Mouse (Mus musculus) intestine, postnatal 0 days (tissue): ENCODE results near the gene Lasp1. TPM values are rescaled to one million over a fixed set of nuclear protein-coding genes. Genes with fewer than 3 reads are reported as not detected.
A peak's percentile ranks its signal among the peaks of the same experiment; 100 is the strongest.

ENCODE experiments used
- ATAC-seq: fragments of 200-750 bp; cut with Nextera tagmentation; 2 replicates; pipeline ENCODE4 v1.8.0; 2017; ENCODE audit warnings: mild to moderate bottlenecking, moderate TSS enrichment, moderate library complexity
- H3K27ac ChIP-seq: fragments of 300-500 bp; sonication (generic); 2 replicates; pipeline ENCODE4 v1.5.1; 2014; ENCODE audit warnings: mild to moderate bottlenecking, low read depth, low read length, moderate library complexity
- H3K27me3 ChIP-seq: fragments of 300-500 bp; sonication (generic); replicated peaks from 2 replicates; pipeline ENCODE4 v1.6.1; 2014; ENCODE audit warnings: low read length, mixed read lengths; ENCODE audit not compliant: control insufficient read depth, insufficient read depth
- H3K36me3 ChIP-seq: fragments of 300-500 bp; sonication (generic); 2 replicates; pipeline ENCODE4 v1.6.1; 2014; ENCODE audit warnings: mild to moderate bottlenecking, moderate library complexity; ENCODE audit not compliant: control insufficient read depth, insufficient read depth
- H3K4me1 ChIP-seq: fragments of 300-500 bp; sonication (generic); replicated peaks from 2 replicates; pipeline ENCODE4 v1.6.1; 2014; ENCODE audit warnings: antibody characterized with exemption, low read length, mixed read lengths; ENCODE audit not compliant: control insufficient read depth, insufficient read depth
- H3K4me2 ChIP-seq: fragments of 300-500 bp; sonication (generic); replicated peaks from 2 replicates; pipeline ENCODE4 v1.6.1; 2014; ENCODE audit warnings: low read depth, mild to moderate bottlenecking, moderate library complexity
- H3K4me3 ChIP-seq: fragments of 300-500 bp; sonication (generic); 2 replicates; pipeline ENCODE4 v1.5.1; 2014; ENCODE audit warnings: low read depth, low read length
- H3K9ac ChIP-seq: fragments of 300-500 bp; sonication (generic); 2 replicates; pipeline ENCODE4 v1.6.1; 2014; ENCODE audit warnings: mild to moderate bottlenecking, low read depth, low read length
- H3K9me3 ChIP-seq: fragments of 300-500 bp; sonication (generic); 2 replicates; pipeline ENCODE4 v1.6.1; 2016; ENCODE audit warnings: mixed run types; ENCODE audit not compliant: control insufficient read depth
- CTCF ChIP-seq: sonication (generic); IDR thresholded peaks from 2 replicates; pipeline ENCODE4 v1.5.1; 2016; ENCODE audit warnings: low read depth, mild to moderate bottlenecking, control low read depth, antibody characterized with exemption, moderate library complexity
- WGBS: fragments of 180-500 bp; shearing (Covaris S2); extraction: QIAGEN DNeasy Blood & Tissue Kit; methylation state at CpG from one replicate; pipeline ENCODE4 v1.1.7; 2014; 5-methylcytosine and 5-hydroxymethylcytosine counted together
- polyA plus RNA-seq: library from polyadenylated mRNA; unstranded; fragments of >200 nt; fragmentation: Nextera tagmentation; extraction: Ambion mirVana; gene quantifications from 2 replicates; pipeline ENCODE4 v1.2.1, GENCODE M21; 2015

The Lasp1 gene
- polyA plus RNA-seq, 1 experiment from 2014 or later = 98.2 TPM

DNA sequence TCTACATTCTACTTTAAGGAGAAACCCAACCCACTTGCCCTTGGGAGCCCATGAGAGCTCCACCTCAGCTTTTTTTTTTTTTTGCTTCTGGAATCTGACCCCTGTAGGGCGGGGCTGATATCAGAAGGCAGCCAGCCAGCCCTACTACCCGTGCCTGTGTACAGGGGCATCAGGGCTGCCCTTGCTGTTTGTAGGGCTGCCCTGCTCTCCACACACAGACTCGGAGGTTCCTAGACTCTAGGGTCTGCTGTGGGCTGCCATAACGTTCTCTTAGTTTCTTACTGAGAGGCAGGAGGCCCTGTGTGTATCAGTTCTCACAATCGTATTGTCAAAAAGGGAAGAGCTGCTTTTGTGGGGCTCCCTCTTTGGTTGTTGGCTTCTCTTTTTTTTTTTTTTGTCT lies 18.6 kb downstream of the Lasp1 start:
- H3K36me3 ChIP-seq = peaks cover 55% of the 10 kb centered on the region
- no peak overlapping the region; the same call in 1 of the 2 replicates for H3K9ac ChIP-seq

DNA sequence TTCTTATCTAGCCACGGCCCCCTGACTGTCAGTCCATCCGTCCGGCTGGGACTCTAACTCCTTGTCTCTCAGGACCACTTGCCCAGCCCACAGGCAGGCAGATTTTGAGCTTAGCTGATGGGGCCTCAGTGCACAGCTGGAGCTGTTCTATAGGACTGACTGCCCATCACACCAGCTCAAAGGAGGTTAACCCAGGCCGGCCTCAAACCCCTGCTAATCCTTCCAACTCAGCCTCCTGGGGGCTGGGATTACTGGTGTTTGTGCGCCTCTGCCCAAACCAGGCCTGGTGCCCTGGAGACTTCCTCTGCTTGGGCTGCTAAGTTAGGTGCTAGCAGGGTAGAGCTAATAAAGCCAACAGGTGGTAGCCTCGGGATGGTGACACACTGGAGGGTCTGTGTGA lies 19.2 kb downstream of the Lasp1 start:
- H3K36me3 ChIP-seq = peaks cover 60% of the 10 kb centered on the region
- ATAC-seq = no peak
- H3K4me2 ChIP-seq = no peak overlapping the region
- 56% methylated on average over 6 of the region's 6 CpGs for WGBS
- H3K9me3 ChIP-seq = no peaks in the 10 kb centered on the region
- H3K9ac ChIP-seq = peak overlapping the region; percentile 31; the same call in 1 of the 2 replicates
- H3K4me1 ChIP-seq = peaks cover 42% of the 10 kb centered on the region
- no peaks in the 10 kb centered on the region for H3K27me3 ChIP-seq
- H3K27ac ChIP-seq = peak overlapping the region; percentile 71
- H3K4me3 ChIP-seq = no peak overlapping the region
- no peak for TF ChIP-seq CTCF

More for the DNA sequence above, 18.6 kb downstream of the Lasp1 start:
- Histone ChIP-seq H3K4me3 (no peak overlapping the region), H3K9me3 (no peaks in the 10 kb centered on the region), H3K27me3 (no peaks in the 10 kb centered on the region), H3K4me1 (peaks cover 48% of the 10 kb centered on the region), H3K4me2 (0 out of 2 replicates have a peak overlapping the region, but pooled peaks have one; percentile 27), H3K27ac (peak overlapping the region; percentile 71)
- WGBS = 23% methylated on average over 5 of the region's 5 CpGs
- ATAC-seq = peak; percentile 37
- no peak for TF ChIP-seq CTCF

DNA sequence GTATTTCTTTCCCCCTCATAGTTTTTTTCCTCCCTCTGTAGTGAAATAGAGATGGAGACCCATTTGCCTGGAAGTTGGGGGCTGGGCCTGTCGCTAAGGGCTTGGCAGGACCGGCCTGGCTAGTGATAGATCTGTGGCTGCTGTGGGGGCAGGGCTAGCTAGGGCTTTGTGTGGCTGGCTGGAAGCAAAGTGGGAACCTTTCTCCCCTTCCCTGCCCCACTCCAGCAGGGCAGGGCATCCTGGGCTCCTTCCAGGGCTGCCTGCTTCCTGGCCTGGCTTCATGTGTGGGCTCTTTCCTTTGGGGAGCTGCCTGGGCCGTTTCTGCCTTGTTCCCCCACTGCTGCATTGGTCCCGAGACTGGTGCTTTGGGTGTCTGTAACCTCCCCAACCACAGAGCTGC lies 19.8 kb downstream of the Lasp1 start:
- no peak for TF ChIP-seq CTCF
- 0 out of 2 replicates have a peak overlapping the region, but pooled peaks have one; percentile 21 for H3K4me2 ChIP-seq
- ATAC-seq = no peak
- H3K4me3 ChIP-seq = no peak overlapping the region
- no peak overlapping the region; the same call in 1 of the 2 replicates for H3K9ac ChIP-seq
- peaks cover 57% of the 10 kb centered on the region for H3K36me3 ChIP-seq
- no peaks in the 10 kb centered on the region for H3K9me3 ChIP-seq
- peak overlapping the region; percentile 71 for H3K27ac ChIP-seq
- WGBS = 25% methylated on average over 4 of the region's 4 CpGs
- peaks cover 37% of the 10 kb centered on the region for H3K4me1 ChIP-seq
- H3K27me3 ChIP-seq = no peaks in the 10 kb centered on the region

DNA sequence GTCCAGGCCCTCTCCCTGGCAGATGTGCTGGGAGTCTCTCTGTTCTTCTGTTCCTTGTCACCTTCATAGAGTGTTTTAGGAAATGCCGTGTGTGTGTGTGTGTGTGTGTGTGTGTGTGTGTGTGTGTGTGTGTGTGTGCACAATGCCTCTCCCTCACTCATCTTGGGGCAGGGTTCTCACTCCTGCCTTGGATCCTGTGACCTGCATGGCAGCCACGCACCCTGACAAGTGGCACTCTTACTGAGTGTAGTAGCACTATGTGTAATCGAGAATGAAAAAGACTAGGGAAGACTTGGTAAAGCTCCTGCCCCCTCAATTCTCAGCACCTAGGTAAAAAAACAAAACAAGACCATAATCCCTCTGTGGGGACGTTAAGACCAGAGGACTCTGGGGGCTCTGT lies 20.3 kb downstream of the Lasp1 start:
- Histone ChIP-seq H3K4me3 (no peak overlapping the region), H3K9ac (no peak overlapping the region), H3K4me1 (peaks cover 32% of the 10 kb centered on the region), H3K27ac (peak overlapping the region; percentile 71; the same call in 1 of the 2 replicates), H3K27me3 (no peaks in the 10 kb centered on the region), H3K36me3 (peaks cover 57% of the 10 kb centered on the region), H3K9me3 (no peaks in the 10 kb centered on the region), H3K4me2 (no peak overlapping the region)
- no peak for TF ChIP-seq CTCF
- ATAC-seq = no peak
- WGBS = 49% methylated on average over 4 of the region's 4 CpGs

DNA sequence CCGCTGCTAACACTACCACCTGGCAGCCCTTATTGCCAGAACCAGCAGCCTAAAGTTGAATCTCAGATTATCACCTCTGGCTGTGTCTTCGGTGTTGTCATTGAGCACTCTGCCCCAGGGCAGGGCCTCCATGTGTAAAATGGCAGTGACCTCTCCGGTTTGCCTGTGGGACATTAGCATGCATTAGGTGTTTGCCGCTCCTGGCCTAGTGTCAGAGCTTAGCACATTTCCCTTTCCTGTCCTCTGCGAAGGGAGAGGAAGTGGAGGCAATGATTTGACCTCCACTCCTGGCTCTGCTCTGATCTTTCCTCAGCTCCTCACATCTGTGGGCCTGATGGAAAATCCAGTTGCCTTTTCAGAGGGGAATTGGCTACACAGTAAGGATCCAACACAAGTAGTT lies 21.1 kb downstream of the Lasp1 start:
- no peaks in the 10 kb centered on the region for H3K9me3 ChIP-seq
- H3K27ac ChIP-seq = peak overlapping the region; percentile 22
- 59% methylated on average over 5 of the region's 5 CpGs for WGBS

DNA sequence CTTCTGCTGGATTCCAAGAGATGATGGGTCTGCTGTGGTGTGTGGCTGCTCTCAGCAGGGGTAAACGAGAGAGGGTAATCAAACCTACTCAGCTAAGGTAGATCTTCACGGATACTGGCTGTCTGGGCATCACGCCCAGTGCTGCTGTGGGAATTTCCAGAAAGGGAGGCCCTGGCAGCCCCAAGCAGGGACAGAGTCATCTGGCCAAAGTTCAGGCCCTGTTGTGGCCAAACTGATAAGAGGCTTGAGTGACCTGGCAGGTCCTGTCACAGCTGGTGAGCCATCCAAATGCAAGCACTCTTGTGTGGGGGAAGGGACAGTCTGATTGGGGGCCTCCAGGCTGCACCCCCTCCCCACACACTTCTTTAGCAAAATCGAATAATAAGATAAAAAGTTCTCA lies 22.0 kb downstream of the Lasp1 start:
- ATAC-seq = peak; percentile 82
- TF ChIP-seq CTCF = no peak
- no peak overlapping the region for H3K9ac ChIP-seq
- H3K36me3 ChIP-seq = peaks cover 58% of the 10 kb centered on the region
- H3K4me1 ChIP-seq = peaks cover 23% of the 10 kb centered on the region
- no peak overlapping the region for H3K4me2 ChIP-seq
- 28% methylated on average over 4 of the region's 4 CpGs for WGBS
- H3K27me3 ChIP-seq = no peaks in the 10 kb centered on the region
- H3K4me3 ChIP-seq = no peak overlapping the region
- H3K27ac ChIP-seq = peak overlapping the region; percentile 77
- H3K9me3 ChIP-seq = no peaks in the 10 kb centered on the region

More for the DNA sequence above, 21.1 kb downstream of the Lasp1 start:
- Histone ChIP-seq H3K9ac (no peak overlapping the region), H3K36me3 (peaks cover 58% of the 10 kb centered on the region), H3K4me3 (no peak overlapping the region), H3K4me1 (peaks cover 28% of the 10 kb centered on the region), H3K27me3 (no peaks in the 10 kb centered on the region), H3K4me2 (no peak overlapping the region)
- ATAC-seq = no peak
- no peak for TF ChIP-seq CTCF
